Mouse (Mus musculus): Measurements from ENCODE around the gene Myadml2. TPM values are rescaled to one million over a fixed set of nuclear protein-coding genes. Genes with fewer than 3 reads are reported as not detected.

The Myadml2 gene
- polyA plus RNA-seq, 1 experiment from 2014 or later: 13.0 TPM

- Histone ChIP-seq H3K4me1 (peaks cover 52% of the 10 kb centered on the region), H3K27me3 (replicated peaks) (no peaks in the 10 kb centered on the region), H3K4me3 (peak overlapping the region; percentile 93), H3K4me2 (peak overlapping the region; percentile 76), H3K27ac (replicated peaks) (peak overlapping the region; percentile 91; the same call in 1 of the 2 replicates), H3K36me3 (peaks cover 30% of the 10 kb centered on the region), H3K9me3 (no peaks in the 10 kb centered on the region), H3K9ac (peak overlapping the region; percentile 97; the same call in 1 of the 2 replicates)
- 93% methylated on average over 23 of the region's 23 CpGs for WGBS
- no peak for ATAC-seq (ENCODE audit: extremely low read depth, insufficient number of reproducible peaks, low FRiP score, low TSS enrichment)
Observed at GRCm38 (mm10) chr11:120628601-120629340, 19.2 kb downstream of the Myadml2 start.

GRCm38 (mm10) chr11:120627468-120628300 lies 20.3 kb downstream of the Myadml2 start:
- Histone ChIP-seq H3K9me3 (no peaks in the 10 kb centered on the region), H3K27me3 (replicated peaks) (no peaks in the 10 kb centered on the region), H3K9ac (peak overlapping the region; percentile 24; the same call in 1 of the 2 replicates), H3K4me1 (peaks cover 58% of the 10 kb centered on the region), H3K4me3 (no peak overlapping the region), H3K27ac (replicated peaks) (no peak overlapping the region), H3K36me3 (peaks cover 38% of the 10 kb centered on the region), H3K4me2 (peak overlapping the region; percentile 96; the same call in 1 of the 2 replicates)
- no peak for ATAC-seq (ENCODE audit: extremely low read depth, insufficient number of reproducible peaks, low FRiP score, low TSS enrichment)
- WGBS: 84% methylated on average over 22 of the region's 22 CpGs

- H3K27me3 ChIP-seq (replicated peaks): no peaks in the 10 kb centered on the region
- 0 out of 2 replicates have a peak overlapping the region, but pooled peaks have one; percentile 1 for H3K4me3 ChIP-seq
- peak overlapping the region; percentile 96; the same call in 1 of the 2 replicates for H3K4me2 ChIP-seq
- H3K9me3 ChIP-seq: no peaks in the 10 kb centered on the region
- H3K36me3 ChIP-seq: peaks cover 46% of the 10 kb centered on the region
- 85% methylated on average over 11 of the region's 11 CpGs for WGBS
- no peak overlapping the region for H3K27ac ChIP-seq (replicated peaks)
- no peak for ATAC-seq (ENCODE audit: extremely low read depth, insufficient number of reproducible peaks, low FRiP score, low TSS enrichment)
- H3K9ac ChIP-seq: peak overlapping the region; percentile 24; the same call in 1 of the 2 replicates
- peaks cover 52% of the 10 kb centered on the region for H3K4me1 ChIP-seq
Observed at GRCm38 (mm10) chr11:120626785-120627467, 21.0 kb downstream of the Myadml2 start.

GRCm38 (mm10) chr11:120625152-120625775 lies 22.7 kb downstream of the Myadml2 start, which contains the start of gene Sirt7:
TSS of gene Sirt7 (minus strand) at chr11:120625240.
- H3K27ac ChIP-seq (replicated peaks): peak within 1 kb of the TSS; percentile 78
- ATAC-seq (ENCODE audit: extremely low read depth, insufficient number of reproducible peaks, low FRiP score, low TSS enrichment): no peak
- peak within 1 kb of the TSS; percentile 99 for H3K4me3 ChIP-seq
- peak within 1 kb of the TSS; percentile 96 for H3K4me2 ChIP-seq
- H3K36me3 ChIP-seq: peaks cover 62% of the 10 kb centered on the region
- peaks cover 35% of the 10 kb centered on the region for H3K4me1 ChIP-seq
- no peaks in the 10 kb centered on the region for H3K27me3 ChIP-seq (replicated peaks)
- WGBS: 13% methylated on average over 5 of the region's 5 CpGs
- peak within 1 kb of the TSS; percentile 90 for H3K9ac ChIP-seq
- no peaks in the 10 kb centered on the region for H3K9me3 ChIP-seq

GRCm38 (mm10) chr11:120624680-120625111 lies 23.3 kb downstream of the Myadml2 start:
- Histone ChIP-seq H3K9me3 (no peaks in the 10 kb centered on the region), H3K4me1 (peaks cover 30% of the 10 kb centered on the region), H3K4me3 (peak overlapping the region; percentile 99), H3K9ac (peak overlapping the region; percentile 90), H3K4me2 (peak overlapping the region; percentile 96), H3K27ac (replicated peaks) (peak overlapping the region; percentile 78), H3K27me3 (replicated peaks) (no peaks in the 10 kb centered on the region), H3K36me3 (peaks cover 67% of the 10 kb centered on the region)
- ATAC-seq (ENCODE audit: extremely low read depth, insufficient number of reproducible peaks, low FRiP score, low TSS enrichment): peak; percentile 64
- under 1% methylated on average over 51 of the region's 53 CpGs for WGBS

GRCm38 (mm10) chr11:120623961-120624679 lies 23.8 kb downstream of the Myadml2 start:
- Histone ChIP-seq H3K9ac (peak overlapping the region; percentile 90), H3K36me3 (peaks cover 67% of the 10 kb centered on the region), H3K27me3 (replicated peaks) (no peaks in the 10 kb centered on the region), H3K4me2 (peak overlapping the region; percentile 96), H3K9me3 (no peaks in the 10 kb centered on the region), H3K27ac (replicated peaks) (peak overlapping the region; percentile 78), H3K4me3 (peak overlapping the region; percentile 99), H3K4me1 (peaks cover 24% of the 10 kb centered on the region)
- WGBS: 12% methylated on average over 30 of the region's 30 CpGs
- peak; percentile 68 for ATAC-seq (ENCODE audit: extremely low read depth, insufficient number of reproducible peaks, low FRiP score, low TSS enrichment)

- no peak overlapping the region for H3K27ac ChIP-seq (replicated peaks)
- 84% methylated on average over 6 of the region's 6 CpGs for WGBS
Observed at GRCm38 (mm10) chr11:120622805-120623204, 25.2 kb downstream of the Myadml2 start.

GRCm38 (mm10) chr11:120620195-120620594 lies 27.8 kb downstream of the Myadml2 start:
- H3K4me1 ChIP-seq: peaks cover 34% of the 10 kb centered on the region
- 91% methylated on average over 14 of the region's 14 CpGs for WGBS
- H3K27ac ChIP-seq (replicated peaks): no peak overlapping the region
- no peak overlapping the region for H3K4me3 ChIP-seq
- no peaks in the 10 kb centered on the region for H3K27me3 ChIP-seq (replicated peaks)
- no peak overlapping the region for H3K4me2 ChIP-seq
- no peaks in the 10 kb centered on the region for H3K9me3 ChIP-seq
- ATAC-seq (ENCODE audit: extremely low read depth, insufficient number of reproducible peaks, low FRiP score, low TSS enrichment): no peak
- no peak overlapping the region for H3K9ac ChIP-seq
- peaks cover 64% of the 10 kb centered on the region for H3K36me3 ChIP-seq

More at GRCm38 (mm10) chr11:120622805-120623204, 25.2 kb downstream of the Myadml2 start:
- Histone ChIP-seq H3K4me3 (no peak overlapping the region), H3K36me3 (peaks cover 69% of the 10 kb centered on the region), H3K4me1 (peaks cover 24% of the 10 kb centered on the region), H3K4me2 (no peak overlapping the region), H3K9ac (no peak overlapping the region), H3K9me3 (no peaks in the 10 kb centered on the region), H3K27me3 (replicated peaks) (no peaks in the 10 kb centered on the region)
- ATAC-seq (ENCODE audit: extremely low read depth, insufficient number of reproducible peaks, low FRiP score, low TSS enrichment): no peak

- H3K4me2 ChIP-seq: no peak overlapping the region
- H3K4me3 ChIP-seq: no peak overlapping the region
- peaks cover 27% of the 10 kb centered on the region for H3K4me1 ChIP-seq
- WGBS: 92% methylated on average over 25 of the region's 25 CpGs
- no peak for ATAC-seq (ENCODE audit: extremely low read depth, insufficient number of reproducible peaks, low FRiP score, low TSS enrichment)
- H3K9ac ChIP-seq: no peak overlapping the region
- peaks cover 72% of the 10 kb centered on the region for H3K36me3 ChIP-seq
- H3K27ac ChIP-seq (replicated peaks): no peak overlapping the region; the same call in 1 of the 2 replicates
- no peaks in the 10 kb centered on the region for H3K9me3 ChIP-seq
- no peaks in the 10 kb centered on the region for H3K27me3 ChIP-seq (replicated peaks)
Observed at GRCm38 (mm10) chr11:120618619-120619535, 29.1 kb downstream of the Myadml2 start.
